Mouse (Mus musculus): Measurements from ENCODE around the gene Hif1an.

Gene Hif1an

DNA sequence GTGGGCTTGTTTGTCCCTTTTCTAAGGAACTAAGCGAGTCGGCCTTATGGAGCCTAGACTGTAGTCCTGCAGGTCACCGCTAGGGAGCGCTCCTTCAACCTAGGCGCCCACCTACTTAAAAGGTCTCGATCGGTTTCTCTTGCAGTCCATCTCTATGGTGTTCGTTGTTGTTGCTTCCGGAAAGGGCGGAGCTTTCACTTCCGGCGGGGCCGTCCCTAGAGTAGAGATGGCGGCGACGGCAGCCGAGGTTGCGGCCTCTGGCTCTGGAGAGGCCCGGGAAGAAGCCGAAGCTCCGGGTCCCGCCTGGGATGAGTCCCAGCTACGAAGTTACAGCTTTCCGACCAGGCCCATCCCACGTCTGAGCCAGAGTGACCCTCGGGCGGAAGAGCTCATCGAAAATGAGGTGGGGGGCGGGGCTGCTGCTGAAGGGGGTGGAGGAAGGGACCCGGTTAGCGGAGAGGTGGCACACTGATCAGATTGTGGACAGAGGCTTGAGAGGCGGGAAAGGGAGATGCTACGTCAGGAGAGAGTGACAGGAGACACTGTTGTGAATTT is at the start of gene Hif1an:
TSS of gene Hif1an (plus strand) at position 199 of the 555 bp plus-strand sequence.
- CTCF ChIA-PET: interaction anchor here (0.6 to 1.1 kb wide), 5 partner anchors 10 to 507 kb away, joined by 3 to 7 read pairs (median 4); partner anchors contain the start of gene Wnt8b

DNA sequence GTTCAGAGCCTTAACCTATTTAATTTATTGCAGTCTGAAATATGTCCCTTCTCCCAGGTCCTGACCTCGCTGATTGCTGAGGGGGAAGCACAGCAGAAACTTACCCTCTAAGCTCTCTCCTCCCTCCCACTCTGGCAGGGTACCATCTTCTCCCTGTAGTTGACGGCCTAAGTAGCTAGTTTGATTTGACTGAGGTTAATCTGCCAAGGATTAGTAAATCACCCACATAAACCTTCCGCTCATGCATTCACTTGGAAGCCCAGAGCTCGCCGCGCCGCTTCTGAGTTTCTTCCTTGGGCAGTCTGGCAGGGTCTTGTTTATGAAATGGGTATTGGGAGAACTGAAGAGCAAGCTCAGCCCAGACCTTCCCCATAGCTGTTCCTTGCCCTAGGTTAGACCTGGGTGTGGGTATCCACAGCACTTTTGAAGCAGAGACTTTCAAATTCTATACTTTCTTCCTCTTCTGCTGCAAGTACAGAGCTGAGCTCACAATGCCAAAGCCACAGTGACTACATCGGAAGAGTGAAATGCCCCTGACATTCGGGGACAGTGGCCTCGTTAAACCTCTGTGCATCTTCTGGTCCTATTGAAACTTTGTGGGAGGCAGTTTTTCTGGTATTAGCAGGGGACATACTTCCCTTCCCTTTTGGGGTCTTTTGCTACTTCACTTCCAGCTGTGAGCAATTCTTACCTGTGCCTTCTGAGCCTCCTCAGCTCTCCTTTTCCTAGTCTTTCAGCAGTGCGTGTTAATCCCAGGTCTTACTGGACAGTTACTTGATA is 49.4 kb upstream of the Hif1an start:
- CTCF ChIA-PET: no interaction called here

DNA sequence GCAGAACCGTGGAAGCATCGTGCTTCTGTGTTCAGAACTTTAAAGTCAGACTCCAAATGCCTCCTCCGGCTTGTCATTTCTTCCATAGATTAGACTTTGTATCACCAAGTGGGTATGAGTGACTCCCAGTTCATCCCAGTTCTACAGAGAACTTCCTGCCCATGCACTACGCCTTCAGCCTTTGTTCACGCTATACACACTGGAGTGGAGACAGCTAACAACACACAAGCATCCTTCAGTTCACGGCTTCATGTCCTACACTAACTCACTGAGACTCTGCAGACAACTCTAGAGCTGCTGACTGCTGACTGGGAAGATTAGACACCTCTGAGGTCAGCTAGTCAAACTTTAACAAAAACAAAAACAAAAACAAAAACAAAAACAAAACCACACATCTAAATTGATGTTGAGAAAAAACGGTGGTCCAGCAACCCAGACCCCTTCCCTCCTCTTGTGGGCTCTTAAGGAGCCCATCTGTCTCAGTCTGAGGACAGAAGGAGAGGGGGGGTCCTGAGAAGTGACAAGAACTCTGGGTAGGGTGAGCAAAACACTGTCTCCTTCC is 48.6 kb upstream of the Hif1an start:
- CTCF ChIA-PET: no interaction called here

DNA sequence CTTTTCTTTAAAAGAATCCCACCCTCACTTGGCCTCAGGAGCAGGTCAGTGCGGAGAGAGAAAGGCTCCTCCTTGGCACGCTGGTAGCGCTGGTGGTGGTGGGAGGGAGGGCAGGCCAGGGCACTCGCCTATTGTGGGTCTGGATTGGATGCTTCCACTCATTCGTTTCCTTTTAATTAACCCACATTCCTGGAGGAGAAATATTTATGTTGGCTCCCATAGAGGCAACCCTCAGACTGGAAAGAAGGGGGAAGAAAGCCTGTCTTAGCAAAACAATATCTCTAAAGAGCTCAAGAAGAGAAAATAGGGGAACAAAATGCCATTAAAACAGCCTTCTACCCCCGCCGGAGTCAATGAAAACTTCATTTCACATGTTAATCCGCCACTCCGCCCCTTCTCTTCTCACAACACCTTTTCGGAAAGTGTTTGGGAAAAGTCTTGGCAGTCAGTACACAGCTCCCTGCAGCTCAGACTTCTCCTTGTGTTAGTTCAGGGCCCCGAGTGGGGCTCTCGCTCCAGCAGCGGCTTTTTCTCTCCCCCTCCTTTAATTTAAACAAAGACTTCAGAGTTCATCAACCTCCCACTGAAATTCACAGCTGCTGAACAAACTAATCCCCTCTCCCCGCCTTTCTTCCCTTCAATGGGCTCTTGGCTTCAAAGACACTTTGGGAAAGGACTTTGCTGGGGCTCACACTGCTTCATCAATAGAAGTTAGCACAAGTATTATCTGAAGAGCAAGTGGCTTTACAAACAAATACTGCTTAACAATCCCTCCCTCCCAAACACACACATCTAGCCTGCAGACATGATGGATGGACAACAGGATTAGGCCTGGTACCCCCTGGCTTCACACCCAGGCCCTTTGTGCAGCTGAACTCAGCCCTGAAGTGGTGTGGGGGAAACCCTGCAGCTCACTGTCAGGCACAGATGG is 47.9 kb upstream of the Hif1an start:
- CTCF ChIA-PET: no interaction called here

DNA sequence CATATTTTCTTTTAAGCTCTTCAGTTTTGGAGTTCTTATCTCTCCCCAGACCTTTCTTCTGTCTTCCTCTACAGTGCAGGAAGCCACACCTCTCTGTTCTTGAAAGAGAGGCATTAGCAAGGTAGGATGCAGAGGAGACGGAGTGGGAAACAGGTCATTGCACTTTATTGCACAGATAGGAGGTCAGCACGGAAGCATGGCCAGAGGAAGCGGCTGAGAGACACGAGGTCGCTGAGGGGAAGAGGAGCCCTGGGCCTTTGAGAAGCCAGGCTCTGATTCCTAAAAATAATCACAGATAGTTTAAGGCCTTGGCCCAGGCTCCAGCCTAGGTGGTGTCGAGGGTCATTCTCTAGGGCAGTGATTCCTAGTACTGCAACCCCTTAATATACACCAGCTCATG is 46.9 kb upstream of the Hif1an start:
- CTCF ChIA-PET: no interaction called here

DNA sequence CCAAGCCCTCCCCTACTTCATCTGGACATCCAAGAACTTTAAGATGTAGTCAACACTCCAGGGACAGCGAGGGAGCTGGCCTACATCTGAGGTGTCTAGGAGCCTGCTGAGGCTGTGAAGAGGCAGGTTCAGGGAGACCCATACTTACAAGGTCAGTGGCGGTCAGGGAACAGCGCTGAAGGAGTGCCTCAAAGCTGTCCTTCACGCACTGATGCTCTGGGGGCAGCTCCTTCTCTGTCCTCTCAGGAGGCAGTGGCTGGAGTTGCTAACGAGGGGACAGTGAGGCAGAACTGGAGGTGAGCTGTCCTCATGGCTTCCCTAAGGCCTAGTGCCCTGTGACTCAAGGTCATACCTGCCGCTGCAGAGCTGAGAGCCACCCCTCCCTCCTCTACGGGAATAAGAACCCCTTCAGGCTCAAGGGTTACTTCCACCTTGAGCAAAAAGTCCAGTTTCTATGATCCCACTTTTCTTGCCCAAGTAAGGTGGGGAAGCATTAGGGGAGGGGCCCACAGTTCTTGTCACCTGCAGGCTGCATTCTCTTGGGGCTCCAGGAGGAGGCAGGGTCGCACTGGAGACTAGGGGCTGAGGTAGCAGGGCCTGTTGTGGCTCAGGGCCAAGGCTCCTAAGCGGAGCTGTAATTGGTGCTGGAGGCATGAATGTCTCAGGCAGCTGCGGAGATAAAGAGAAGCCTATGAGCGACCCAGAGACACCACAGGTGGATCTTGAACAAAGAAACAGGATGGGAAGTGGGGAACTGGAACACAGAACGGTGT is 44.5 kb upstream of the Hif1an start:
- CTCF ChIA-PET: no interaction called here

DNA sequence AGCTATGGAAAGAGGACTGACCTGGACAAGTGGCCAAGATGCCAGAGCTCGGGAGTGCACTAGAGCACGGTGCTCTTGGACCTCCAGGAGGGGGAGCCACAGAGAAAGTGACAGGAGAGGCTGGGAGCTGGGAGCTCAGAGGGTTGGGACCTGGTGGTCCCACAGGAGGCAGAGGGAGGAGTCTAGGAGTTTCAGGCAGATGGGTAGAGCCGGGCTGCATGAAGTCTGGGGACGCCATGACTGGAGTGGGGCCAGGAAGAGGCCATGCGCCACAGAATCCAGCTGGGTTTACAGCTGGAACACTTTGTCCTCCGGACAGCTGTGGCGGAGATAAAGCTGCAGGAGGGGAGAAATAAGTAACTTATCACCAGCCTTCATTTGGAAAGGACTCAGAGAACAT is 43.5 kb upstream of the Hif1an start:
- CTCF ChIA-PET: no interaction called here

DNA sequence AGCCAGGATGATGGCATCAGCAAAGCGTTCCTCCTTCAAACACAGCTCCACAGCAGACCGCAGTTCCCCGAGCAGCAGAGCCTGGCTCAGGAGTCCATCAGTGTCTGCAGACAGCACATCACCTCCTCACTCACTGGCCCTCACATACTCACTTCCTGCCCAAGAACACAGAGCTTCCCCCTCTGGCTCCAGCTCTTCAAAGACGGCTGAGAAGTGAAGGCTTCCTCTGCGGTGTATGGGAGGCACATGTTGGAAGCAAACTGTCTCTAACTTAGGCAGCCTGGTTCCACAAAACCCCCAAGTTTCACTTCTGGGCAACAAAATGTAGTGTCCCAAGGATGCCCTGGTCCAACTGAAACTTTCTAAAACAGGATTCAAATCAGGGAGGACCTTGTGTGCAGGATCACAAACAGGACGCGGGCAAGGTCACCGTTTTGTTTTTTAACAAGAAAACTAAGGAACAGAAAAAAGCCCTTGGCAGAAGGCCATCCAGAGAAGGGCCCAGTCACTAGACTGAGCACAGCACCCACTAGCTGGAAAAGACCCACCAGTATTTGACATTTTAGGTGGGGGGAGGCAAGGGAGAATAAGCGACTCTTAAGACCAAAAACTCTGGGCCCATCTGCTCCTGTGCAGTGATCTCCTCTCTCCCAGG is 37.0 kb upstream of the Hif1an start:
- CTCF ChIA-PET: no interaction called here

DNA sequence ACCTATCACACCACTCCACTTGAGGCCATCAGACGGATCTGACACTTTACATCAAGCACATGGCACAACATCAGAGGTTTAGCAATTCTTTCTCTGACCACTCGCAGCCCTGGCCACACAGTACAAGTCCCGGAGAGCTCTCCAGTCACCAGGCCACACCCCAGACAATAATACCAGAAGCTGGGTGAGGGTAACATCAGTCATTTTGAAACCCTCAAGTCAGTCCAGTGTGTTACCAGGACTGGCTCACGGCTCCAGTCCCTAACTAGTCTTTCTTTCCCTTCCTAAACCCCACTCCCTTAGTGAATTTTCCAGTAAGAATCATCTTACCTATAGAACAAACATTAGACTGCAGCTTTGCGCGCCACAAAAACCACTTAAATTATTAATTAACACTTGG is 32.6 kb upstream of the Hif1an start:
- CTCF ChIA-PET: interaction anchor here (0.6 to 1.0 kb wide), 2 partner anchors 155 to 329 kb away, joined by 3 to 6 read pairs; no protein-coding TSS in a partner anchor

DNA sequence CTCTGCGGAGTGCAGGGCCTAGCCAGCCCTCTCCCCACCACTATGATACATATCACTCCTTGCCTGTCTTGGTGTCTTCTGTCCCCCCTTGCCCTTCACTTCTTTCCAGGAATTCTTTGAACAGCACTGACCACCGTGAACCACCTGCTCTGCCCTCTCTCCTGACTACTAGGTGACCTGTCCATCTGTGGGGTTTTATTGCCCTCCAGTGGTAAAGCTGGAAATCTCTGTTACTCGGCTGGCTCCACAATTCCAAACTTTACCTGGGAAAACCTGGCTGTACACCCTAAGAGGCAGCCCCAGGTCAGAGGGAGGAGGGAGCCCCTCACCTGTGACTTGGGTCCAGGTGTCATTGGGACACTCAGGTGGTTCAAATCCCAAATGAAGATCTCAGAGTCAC is 27.3 kb upstream of the Hif1an start:
- CTCF ChIA-PET: no interaction called here

DNA sequence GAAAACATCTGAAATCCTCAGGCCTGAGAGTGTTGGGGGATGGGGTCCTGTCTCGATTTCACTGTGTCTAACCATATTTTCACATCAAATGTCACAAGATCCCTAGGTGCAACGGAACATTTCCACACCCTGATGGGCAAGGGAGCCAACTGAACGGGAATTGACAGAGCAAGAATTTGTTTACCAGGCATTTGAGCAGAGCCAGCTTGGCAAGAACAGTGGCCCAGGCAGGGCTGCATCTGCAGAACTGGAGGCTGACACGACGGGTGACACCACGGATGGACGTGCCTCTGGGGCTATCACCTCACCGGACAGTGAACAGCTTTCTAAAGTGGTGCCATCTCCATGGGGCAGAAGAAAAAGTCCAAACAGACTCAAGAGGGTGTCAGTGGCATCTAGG is 25.2 kb upstream of the Hif1an start:
- CTCF ChIA-PET: no interaction called here

DNA sequence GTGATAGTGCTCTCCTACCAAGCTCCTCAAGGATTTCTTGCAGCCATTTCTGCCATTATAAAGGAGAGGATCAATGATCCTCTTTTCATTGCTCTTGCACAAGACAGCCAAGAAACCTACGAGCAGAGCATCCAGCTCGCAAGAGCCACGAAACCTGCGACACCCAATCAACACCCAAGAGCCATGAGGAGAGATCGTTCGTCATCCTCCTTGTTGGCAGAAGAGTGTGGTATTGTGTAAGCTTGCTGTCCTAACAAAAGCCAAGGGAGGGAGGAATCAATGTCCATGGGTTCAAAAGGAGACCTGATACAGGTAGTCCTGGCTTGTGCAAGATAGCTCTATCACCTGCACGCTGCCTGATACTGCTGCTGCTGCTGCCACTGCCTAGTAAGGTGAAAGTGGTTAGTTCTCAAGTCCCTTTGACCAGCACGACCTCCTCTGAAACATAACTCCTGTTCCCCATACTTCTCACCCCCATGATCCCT is 19.9 kb upstream of the Hif1an start:
- CTCF ChIA-PET: no interaction called here

DNA sequence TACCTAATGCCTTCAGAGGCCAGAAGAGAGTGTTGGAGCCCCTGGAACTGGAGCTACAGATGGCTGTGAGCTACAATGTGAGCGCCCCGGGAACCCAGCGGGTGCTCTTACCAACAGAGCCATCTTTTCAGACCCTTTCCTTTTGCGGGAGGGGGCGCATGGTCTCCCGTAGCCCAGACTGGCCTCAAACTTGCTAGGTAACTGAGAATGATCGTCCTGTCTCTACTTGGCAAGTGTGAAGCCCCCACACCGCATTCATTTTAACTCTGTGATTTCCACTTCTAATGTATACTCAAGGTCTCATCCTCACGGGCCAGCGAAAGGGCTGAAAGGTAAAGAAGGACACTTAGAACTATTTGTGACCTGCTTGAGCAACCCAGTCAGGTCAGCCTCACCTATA is 18.3 kb upstream of the Hif1an start:
- CTCF ChIA-PET: interaction anchor here (0.6 kb wide), 1 partner anchor 164 kb away, joined by 7 read pairs; no protein-coding TSS in a partner anchor

DNA sequence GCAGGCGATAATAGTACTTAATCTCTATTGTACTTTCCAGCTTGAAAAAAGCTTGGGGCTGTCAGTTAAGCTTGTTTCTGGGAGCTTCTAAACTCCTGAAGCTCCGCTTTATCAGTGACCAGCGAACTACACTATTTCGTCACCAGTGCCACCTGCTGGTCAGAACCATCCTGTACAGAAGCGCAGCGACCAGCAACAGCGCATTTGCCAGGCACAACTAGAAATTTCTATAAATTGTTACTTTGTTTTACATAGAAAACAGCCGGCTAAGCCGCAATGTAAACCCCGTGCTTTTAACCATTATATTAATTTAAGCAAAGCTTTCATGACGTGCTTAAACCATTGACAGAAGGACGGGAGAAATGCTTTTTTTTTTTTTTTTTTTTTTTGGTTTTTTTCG is 17.9 kb upstream of the Hif1an start:
- CTCF ChIA-PET: interaction anchor here (0.6 to 1.3 kb wide), 2 partner anchors 11 to 165 kb away, joined by 3 to 7 read pairs; partner anchors contain the start of gene Ndufb8

DNA sequence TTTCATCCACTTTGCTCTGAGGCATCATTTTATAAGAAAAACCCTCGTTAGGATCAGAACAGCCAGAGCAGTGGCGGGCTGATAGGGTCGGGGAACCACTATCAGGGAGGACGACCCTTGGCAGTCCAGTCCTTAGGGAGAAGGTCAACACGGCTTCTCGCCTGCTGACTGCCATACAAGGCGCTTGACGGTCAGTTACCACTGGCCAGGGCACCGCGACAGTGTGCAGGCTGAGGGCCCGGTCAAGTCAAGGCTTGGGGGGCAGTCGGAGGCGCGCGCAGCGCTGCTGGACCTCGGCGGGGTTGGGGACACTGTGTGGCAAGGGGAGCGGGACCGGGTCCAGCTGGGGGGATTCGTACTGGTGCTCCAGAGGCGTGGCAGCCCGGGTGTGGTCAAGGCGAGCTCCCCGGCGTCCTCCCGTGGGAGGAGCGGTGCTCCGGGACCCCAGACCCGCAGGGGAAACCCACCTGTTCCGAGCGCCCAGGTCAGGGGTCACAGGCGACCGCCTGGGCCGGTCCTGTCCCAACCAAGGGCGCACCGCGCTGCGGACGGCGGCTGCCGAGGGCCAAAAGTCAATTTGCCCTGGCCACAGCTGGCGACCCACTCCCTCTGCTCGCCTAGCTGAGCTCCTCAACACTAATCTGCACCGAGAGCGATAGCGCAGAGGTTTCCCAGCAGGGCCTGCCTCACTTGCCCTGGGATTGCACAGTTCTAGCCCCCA is 17.2 kb upstream of the Hif1an start, which contains the start of gene Sec31b:
TSS of gene Sec31b (minus strand) at position 544 of the 721 bp plus-strand sequence.
- CTCF ChIA-PET: interaction anchor here (1.3 kb wide), 1 partner anchor 10 kb away, joined by 3 read pairs; the partner anchor contains the start of gene Ndufb8

DNA sequence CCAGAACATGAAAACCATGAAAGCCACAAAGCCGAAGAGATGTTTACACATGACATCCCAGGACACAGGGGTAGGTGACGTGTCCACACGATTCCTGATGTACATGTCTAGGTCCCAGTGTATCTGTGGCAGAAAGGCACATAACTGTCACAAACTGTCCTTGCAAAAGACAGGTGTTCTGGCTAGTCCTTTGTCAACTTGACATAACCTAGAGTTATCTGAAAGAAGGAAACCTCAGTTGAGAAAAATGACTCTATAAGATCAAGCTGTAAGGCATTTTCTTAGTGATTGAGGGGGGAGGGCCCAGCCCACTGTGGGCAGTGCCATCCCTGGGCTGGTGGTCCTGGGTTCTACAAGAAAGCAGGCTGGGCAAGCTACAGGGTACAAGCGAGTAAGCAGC is 9.9 kb upstream of the Hif1an start, which contains the start of gene Gm20538:
TSS of gene Gm20538 (minus strand) at position 101 of the 400 bp plus-strand sequence.
- CTCF ChIA-PET: no interaction called here

DNA sequence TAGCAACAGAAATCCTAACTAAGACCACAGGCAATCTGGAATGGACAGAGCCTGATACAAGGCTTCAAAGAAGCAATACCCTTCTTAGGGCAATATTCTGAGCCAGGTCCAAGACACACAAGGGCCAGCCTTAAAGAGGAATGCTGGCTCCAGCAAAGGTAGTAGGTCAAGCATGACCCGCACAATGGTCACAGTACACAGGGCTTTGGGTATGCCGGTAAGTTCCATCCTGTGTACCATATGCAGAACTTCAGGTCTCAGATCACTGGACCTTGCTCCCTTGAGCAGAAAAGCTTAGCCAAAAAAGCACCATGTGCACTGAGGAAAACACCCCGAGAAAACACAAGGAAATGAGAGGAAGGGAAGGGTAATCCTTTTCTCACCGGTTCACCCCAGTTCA is 9.4 kb upstream of the Hif1an start:
- CTCF ChIA-PET: no interaction called here

DNA sequence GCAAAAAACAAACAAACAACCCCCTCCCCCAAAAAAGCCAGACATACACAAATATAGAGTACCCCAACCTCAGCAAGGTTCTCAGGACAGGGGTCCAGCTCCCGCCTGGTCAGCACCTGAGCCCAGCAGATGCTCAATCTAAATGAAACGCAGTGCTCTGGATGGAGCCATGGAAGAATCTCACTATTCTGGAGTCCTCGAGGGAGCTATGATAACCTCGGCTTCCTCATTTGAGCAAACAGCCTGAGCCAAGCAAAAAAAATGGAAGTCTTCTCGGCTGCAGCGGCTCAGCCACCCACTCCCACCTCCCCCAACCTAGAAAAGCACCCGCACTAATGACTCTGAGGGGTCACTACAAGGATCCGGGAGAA is 8.2 kb upstream of the Hif1an start:
- CTCF ChIA-PET: no interaction called here

DNA sequence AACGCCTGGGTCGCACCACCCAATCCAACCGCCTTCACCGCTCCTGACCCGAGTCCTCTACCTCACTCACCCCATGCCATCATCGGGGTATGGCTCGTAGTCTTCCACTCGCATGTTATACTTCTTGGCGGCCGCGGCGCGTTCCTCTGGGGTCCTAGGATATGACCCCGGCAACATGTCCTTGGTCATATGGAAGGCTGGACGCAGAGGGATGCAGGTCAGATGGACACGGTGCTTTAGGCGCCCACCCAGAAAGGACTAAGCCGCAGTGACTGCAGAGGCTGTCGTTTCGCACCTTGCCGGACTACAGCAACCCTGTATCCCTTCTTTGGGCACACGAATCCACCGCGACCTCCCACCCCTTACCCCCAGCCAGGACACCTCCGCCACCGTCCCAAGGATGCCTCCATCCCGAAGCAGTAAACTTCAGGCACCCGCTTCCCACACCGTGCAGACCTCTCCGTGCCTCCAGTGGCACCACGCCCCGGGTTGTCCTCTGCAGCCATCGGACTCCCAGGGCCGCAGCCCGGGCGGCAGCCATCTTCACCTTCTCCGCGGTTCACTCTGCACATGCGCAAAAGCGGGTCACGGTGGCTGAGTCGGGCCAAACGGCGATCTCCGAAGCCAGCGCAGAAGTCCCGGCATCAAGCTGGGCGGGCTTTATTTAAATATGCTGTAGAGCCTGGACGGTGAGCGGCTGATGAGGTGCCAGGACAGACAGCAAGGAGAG is 7.6 kb upstream of the Hif1an start, which contains the start of gene Ndufb8:
TSS of gene Ndufb8 (minus strand) at position 580 of the 730 bp plus-strand sequence.
- CTCF ChIA-PET: interaction anchor here (1.0 kb wide), 1 partner anchor 10 kb away, joined by 3 read pairs; the partner anchor contains the start of gene Sec31b
